In genomic region chr4:101374104-101374503, GRCm38 (mm10) we compare ENCODE assay signal across 29 mouse cellular contexts.
"Had no signal": no experiment of that assay in that cellular context is flagged by ENCODE, and none has a peak within 500 bp of the region (broad histone marks: within the 10 kb centered on the region; RNA-seq: fewer than 3 reads in every experiment).

No protein-coding gene starts in this region.

- H3K4me2 ChIP-seq: embryonic facial prominence, embryonic 12.5 days; embryonic facial prominence, embryonic 13.5 days; embryonic facial prominence, embryonic 15.5 days; forebrain, embryonic 12.5 days; forebrain, embryonic 13.5 days; forebrain, embryonic 15.5 days had no signal

- DNase-seq: cerebellum, adult 2 months; cerebellum, adult 8-10 months; cerebellum, adult 9-10 months; cerebellum, adult 9-11 months; cerebellum, postnatal 10 days; cerebellum, postnatal 14 days; cerebellum, postnatal 25 days; cerebellum, postnatal 36 days; embryo, embryonic 11 days; forebrain, postnatal 0 days; gastrocnemius, adult 2 months; gastrocnemius, postnatal 10 days; gastrocnemius, postnatal 14 days; gastrocnemius, postnatal 25 days; gastrocnemius, postnatal 36 days; heart, adult 11 months; heart, adult 18-20 months; heart, adult 2 months had no signal

- H3K27me3 ChIP-seq: embryonic facial prominence, embryonic 12.5 days; embryonic facial prominence, embryonic 13.5 days; embryonic facial prominence, embryonic 15.5 days; forebrain, embryonic 12.5 days; forebrain, embryonic 13.5 days; forebrain, embryonic 15.5 days had no signal

- H3K27ac ChIP-seq: embryonic facial prominence, embryonic 10.5 days; embryonic facial prominence, embryonic 12.5 days; embryonic facial prominence, embryonic 13.5 days; embryonic facial prominence, embryonic 15.5 days; forebrain, embryonic 10.5 days; forebrain, embryonic 12.5 days; forebrain, embryonic 13.5 days; forebrain, embryonic 15.5 days; gastrocnemius, adult 2 months; heart, adult 2 months had no signal

- H3K9ac ChIP-seq: embryonic facial prominence, embryonic 12.5 days; embryonic facial prominence, embryonic 13.5 days; embryonic facial prominence, embryonic 15.5 days; forebrain, embryonic 12.5 days; forebrain, embryonic 13.5 days; forebrain, embryonic 15.5 days; forebrain, postnatal 0 days had no signal

- H3K9me3 ChIP-seq: embryonic facial prominence, embryonic 10.5 days; embryonic facial prominence, embryonic 12.5 days; embryonic facial prominence, embryonic 13.5 days; embryonic facial prominence, embryonic 15.5 days; forebrain, embryonic 10.5 days; forebrain, embryonic 12.5 days; forebrain, embryonic 13.5 days; forebrain, embryonic 15.5 days had no signal

- H3K36me3 ChIP-seq: embryonic facial prominence, embryonic 10.5 days; embryonic facial prominence, embryonic 12.5 days; embryonic facial prominence, embryonic 13.5 days; embryonic facial prominence, embryonic 15.5 days; forebrain, embryonic 10.5 days; forebrain, embryonic 12.5 days; forebrain, embryonic 15.5 days had no signal

- ATAC-seq: forebrain, embryonic 13.5 days; forebrain, embryonic 14.5 days; forebrain, embryonic 15.5 days; forebrain, embryonic 16.5 days; forebrain, postnatal 0 days had no signal

- H3K4me1 ChIP-seq: embryonic facial prominence, embryonic 12.5 days; embryonic facial prominence, embryonic 13.5 days; embryonic facial prominence, embryonic 15.5 days; forebrain, embryonic 10.5 days; forebrain, embryonic 12.5 days; forebrain, embryonic 13.5 days had no signal

- H3K4me3 ChIP-seq: embryonic facial prominence, embryonic 10.5 days; embryonic facial prominence, embryonic 12.5 days; embryonic facial prominence, embryonic 13.5 days; embryonic facial prominence, embryonic 15.5 days; erythroblast, embryonic 14.5 days; forebrain, embryonic 10.5 days; forebrain, embryonic 12.5 days; forebrain, embryonic 13.5 days; forebrain, embryonic 15.5 days; gastrocnemius, adult 2 months; heart, adult 2 months had no signal
